Mouse (Mus musculus): Measurements from ENCODE around the gene Krtcap3. TPM values are rescaled to one million over a fixed set of nuclear protein-coding genes. Genes with fewer than 3 reads are reported as not detected.
A peak's percentile ranks its signal among the peaks of the same experiment; 100 is the strongest.
"Not testable (repeated sequence)": the region's sequence is repeated elsewhere in the genome, so short reads cannot be mapped to it uniquely, and the experiment has no call there.

Gene Krtcap3
- 1 to 10 TPM; 2.4 to 3.1 TPM for total RNA-seq (2021)

GRCm38 (mm10) chr5:31251541-31252101, at the start of gene Krtcap3:
Gene Krtcap3 (plus strand): TSS chr5:31251691.
- DNase-seq: peak; percentile 31

DNA sequence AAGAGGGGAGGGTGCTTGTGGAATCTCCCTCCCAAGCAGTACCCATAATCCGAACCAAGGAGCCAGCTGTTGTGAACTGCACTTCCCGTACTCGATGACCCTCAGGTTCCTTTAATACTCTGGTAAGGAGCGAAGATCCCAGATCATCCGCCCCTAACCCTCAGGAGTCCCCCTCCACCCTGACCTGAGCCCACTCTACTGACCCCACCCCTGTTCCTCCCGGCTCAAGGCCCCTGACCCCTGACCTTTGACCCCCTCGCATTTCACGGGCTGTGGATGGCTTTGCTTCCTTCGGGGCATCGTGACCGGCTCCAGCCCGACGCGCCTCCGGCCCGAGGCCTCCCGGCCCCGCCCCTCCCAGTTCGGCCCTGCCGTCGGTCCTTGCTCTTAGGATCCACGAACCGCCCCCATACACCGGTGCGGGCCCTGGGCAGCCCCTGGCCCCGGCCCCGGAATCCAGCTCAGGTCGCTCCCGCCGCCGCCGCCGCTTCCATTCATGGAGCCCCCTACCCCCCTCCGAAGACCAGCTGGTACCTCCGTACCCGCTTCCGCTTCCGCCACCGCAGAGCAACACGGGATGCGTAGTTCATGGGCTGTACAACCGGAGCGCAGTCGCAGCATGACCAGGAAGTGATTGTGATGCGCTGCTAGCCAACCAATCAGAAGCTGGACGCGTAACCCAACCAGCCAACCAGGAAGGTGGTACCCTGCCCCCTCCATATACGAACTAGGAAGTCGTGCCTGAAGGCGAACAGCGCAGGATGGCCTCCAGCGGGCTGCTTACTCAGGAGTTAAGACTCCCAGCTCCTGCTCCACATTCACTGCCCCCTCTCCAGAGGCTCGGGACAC, 49.5 kb upstream of the Krtcap3 start, which contains the start of gene Zfp513:
TSS of gene Zfp513 (minus strand) at position 562 of the 849 bp plus-strand sequence.
- peak; percentile 95 for DNase-seq

- DNase-seq: no peak
Measured at GRCm38 (mm10) chr5:31202933-31203332, 48.6 kb upstream of the Krtcap3 start.

- no peak for DNase-seq
Measured at GRCm38 (mm10) chr5:31203866-31204265, 47.6 kb upstream of the Krtcap3 start.

DNA sequence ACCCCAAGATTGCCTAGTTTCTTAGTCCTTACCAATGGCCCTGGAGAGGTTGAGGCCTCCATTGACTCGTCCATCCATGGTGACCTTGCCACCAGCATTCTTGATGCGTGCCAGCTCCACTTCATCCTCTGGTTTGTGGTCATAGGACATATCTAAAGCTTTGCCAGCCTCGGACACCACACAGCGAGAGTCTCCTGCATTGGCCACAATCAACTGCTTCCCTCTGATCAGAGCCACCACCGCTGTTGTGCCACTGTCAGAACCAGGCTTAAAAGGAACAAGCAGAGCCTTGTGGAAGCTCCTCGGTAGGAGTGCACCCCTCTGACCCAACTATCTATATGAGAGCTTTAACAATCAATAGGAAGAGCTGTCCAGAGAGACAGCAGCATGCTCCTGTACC, 47.1 kb upstream of the Krtcap3 start:
- DNase-seq: no peak

GRCm38 (mm10) chr5:31216554-31216953, 34.9 kb upstream of the Krtcap3 start:
- not testable (repeated sequence) for DNase-seq

GRCm38 (mm10) chr5:31218294-31218693, 33.2 kb upstream of the Krtcap3 start:
- DNase-seq: no peak

DNA sequence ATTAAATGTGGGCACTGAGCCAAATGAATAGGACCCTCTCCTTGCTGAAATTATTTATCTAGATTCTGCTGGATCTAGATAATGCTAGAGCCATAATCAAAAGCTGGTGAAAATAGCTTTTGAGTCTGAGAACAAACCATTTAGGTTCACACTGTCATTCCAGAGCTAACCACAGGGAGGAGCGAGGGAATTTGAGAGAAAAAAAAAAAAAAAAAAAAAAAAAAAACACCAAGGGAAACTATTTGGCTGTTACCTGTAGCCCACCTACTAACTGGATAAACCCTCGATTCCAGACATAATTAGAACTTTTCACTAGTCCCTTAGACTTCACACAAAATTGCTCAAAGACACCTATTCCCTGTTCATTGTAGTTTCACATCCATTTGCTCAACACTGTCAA, 32.4 kb upstream of the Krtcap3 start:
- no peak for DNase-seq

DNA sequence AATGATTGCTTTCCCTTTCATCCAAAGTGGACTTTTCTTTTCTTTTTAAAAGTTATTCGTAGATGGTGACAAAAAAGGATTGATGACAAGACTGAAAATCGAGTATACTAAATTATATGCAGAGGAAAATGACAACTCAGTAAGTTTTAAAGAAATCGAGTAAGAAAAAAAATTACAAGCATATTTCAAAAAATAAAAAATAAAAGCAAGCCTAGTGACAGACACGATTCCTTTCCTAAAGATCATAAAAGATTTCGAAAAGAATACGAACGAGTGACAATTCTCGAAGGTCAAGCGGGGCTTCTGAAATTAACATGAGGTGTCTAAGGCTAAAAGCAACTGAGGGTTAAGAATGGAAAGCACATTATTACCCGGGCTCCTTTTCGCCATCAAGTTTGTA, 32.0 kb upstream of the Krtcap3 start:
- DNase-seq: no peak

DNA sequence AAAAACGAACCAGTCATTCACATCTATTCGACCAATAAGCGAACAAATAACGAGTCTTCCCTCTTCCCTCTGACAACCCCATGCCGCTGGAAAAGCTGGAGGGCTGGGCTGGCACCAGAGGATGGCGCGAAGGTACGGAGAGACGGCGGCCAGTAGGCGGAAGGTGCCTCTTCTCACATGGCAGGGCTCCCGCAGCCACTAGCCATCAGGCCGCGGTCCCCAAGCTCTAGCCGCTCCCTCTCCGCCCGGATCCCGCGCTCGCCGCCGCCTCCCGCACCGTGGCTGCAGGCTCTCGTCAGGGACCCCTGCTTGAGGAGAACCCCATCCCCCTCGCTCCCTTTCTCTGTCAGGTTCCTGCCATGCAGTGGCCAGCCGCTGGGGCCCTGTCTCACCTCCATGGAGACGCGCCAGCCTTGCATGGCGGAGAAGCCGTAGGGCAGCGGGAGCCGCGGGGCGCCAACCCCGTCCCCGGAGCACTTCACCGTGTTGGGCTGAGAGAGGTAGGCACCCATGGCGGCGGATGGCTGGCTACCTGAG, 31.5 kb upstream of the Krtcap3 start:
- DNase-seq: peak; percentile 70

- DNase-seq: peak; percentile 99
Measured at GRCm38 (mm10) chr5:31220448-31221303, 30.8 kb upstream of the Krtcap3 start, which contains the start of gene Ppm1g. Gene Ppm1g (minus strand): TSS chr5:31220687.

DNA sequence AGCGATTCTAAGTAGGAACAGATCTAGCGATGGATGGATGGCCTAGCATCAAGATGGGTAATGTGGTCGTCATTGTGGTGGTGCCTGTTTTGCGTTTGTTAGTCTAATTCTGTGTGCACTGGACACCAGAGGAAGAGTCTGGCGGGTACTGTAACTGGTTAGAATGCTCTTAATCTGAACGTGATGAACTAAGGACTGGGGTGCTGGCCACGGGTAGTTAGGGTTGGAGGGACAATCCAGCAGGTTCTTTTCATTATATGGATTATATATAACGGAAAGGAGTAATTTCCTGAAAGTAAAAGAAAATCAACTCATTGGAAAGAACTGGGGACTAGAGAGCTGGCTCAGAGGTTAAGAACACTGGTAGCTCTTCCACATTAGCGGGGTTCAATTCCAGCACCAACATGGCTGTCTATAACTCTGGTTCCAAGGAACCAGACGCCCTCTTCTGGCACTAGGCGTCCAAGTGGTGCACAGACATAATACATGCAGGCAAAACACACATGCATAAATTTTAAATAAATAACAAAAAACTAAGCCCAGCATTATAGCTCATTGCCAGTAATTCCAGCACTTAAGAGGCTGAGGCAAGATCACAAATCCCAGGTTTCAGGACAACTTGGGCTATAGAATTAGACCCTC, 30.1 kb upstream of the Krtcap3 start:
- peak; percentile 27 for DNase-seq

DNA sequence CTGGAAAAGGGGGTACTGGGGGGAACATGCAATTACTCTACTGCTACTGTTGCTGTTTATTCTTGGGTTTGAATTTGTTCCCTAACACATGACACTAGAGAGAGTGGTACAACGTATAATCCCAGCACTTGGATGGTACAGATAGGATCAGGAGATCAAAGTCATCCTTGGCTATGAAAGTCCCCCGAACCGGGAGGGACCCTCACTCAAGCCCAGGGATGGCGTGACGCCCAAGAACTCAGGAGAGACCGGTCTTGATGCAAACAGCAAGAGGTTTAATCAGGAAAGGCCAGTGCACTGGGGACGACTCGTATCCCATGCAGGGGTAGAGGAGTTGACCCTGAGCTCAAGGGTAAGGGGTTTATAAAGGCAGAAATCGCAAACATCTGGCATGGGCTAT, 28.8 kb upstream of the Krtcap3 start:
- no peak for DNase-seq

GRCm38 (mm10) chr5:31226641-31227040, 24.9 kb upstream of the Krtcap3 start:
- no peak for DNase-seq

DNA sequence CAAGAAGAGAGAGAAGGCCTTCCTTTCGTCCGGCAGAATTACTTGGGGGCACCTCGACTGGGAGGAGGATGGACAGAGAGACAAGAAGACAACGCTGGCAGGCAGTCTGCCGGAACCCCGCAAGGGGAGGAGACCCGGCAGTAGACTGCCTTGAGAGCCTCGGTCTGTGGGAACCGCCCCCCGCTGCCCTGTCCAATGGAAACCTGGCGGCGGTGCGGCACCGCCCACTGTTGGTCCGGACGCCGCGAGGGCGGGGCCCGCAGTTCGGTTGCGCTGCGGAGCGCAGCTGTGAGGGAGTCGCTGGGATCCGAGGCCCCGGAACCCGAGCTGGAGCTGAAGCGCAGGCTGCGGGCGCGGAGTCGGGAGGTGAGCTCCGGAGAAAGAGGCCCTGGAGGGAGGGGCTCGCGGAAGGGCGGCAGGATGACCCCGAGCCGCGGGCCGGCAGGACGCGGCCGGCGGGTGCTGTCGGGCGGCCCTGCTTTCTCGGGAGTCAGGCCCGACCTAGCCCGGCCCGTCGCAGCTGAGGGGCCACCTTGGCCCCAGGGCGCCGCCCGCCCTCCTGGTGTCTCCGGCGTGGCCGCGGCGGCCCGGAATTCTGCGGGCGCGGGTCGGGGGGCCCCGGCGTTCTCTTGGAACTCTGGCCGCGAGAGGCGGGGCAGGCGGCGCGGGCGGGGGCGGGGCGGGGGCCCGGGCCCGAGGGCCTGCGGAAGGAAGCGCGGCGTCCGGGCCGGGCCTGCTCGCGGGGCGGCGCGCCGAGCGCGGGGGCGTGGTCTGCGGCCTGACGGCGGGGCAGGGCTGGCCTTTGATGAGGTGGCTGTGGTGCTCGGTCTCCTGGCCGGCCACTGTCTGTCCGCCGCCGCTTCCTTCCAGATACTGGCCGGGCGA, 10.6 kb upstream of the Krtcap3 start, which contains the start of the genes Nrbp1 and Gm9970:
TSS of gene Nrbp1 (plus strand) at position 228 of the 885 bp plus-strand sequence.
TSS of gene Gm9970 (minus strand) at position 596 of the 885 bp plus-strand sequence.
- peak; percentile 97 for DNase-seq

- DNase-seq: no peak
Measured at GRCm38 (mm10) chr5:31241522-31242034, 9.9 kb upstream of the Krtcap3 start.

DNA sequence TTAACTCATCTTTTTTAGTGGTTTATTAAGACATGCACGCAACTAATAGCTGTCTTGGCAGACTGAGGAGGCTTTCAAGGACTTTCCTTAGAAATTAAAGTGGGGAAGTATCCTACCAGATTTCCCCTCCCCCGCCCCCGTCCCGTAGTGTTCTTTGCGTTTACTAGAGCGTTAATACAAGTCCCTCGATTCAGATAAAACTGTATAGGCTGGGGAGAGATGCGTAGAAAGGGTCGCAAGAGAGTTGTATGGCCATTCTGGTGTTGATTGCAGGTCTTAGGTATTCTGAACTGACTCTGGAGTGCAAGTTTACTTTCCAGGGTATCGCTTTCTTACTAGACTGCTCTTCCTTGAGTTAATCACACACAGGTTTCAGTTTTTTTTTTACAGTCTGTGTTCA, 9.3 kb upstream of the Krtcap3 start:
- no peak for DNase-seq

- DNase-seq: no peak
Measured at GRCm38 (mm10) chr5:31250716-31251115, 775 bp upstream of the Krtcap3 start.

GRCm38 (mm10) chr5:31252151-31252550, 660 bp downstream of the Krtcap3 start:
- DNase-seq: no peak

DNA sequence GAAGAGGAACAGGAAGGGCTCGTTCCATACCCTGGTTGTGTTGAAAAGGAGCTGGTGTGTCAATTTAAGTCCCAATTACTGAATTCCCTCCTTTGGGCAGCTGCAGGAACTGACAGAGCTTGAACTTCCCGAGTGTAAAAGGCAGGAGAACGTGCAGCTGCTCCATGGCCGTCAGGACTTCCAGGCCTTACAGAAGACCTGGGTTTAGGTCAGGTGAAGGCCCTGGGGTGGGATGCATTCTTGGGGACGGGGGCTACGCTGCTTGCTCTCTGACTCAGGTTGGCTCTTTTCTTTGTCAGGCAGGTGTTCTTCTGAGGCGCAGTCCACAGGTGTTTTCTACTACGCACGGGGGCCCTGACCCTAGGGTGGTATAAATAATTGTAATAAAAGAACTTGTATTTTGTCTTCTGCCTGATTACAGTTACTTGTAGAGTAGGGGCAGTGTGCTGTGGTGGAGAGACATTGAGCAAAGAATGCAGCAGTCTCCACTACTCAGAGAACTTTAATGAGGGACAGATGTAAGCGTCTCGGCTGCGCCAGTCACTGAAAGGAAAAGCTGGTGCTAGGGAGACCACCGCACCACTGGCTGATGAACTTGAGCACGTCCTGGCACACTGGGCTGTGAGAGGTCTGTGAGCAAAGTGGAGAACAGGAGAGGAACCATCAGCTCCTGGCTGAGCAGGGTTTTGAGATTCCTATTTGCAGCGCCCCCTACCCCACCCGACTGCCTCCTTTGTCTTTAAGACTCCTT, 1.5 kb downstream of the Krtcap3 start:
- no peak for DNase-seq
